Mouse (Mus musculus) C2C12 (cell line): ENCODE measurements around the gene Nog.

ENCODE experiments used
- CEBPB ChIP-seq: IDR thresholded peaks from one replicate; pipeline ENCODE4 v1.6.1; 2011; ENCODE audit warnings: low read depth, mild to moderate bottlenecking, control low read depth, moderate library complexity
- CTCF ChIP-seq: IDR thresholded peaks from one replicate; pipeline ENCODE4 v1.5.1; 2011; ENCODE audit not compliant: control insufficient read depth, insufficient read depth, insufficient read length
- FOSL1 ChIP-seq: IDR thresholded peaks from one replicate; pipeline ENCODE4 v1.8.0; 2011; ENCODE audit warnings: mild to moderate bottlenecking, low read length; ENCODE audit not compliant: poor library complexity, insufficient read depth, severe bottlenecking
- MAX ChIP-seq: IDR thresholded peaks from one replicate; pipeline ENCODE4 v1.6.1; 2011; ENCODE audit warnings: mild to moderate bottlenecking, control low read depth
- MYOD1 ChIP-seq: IDR thresholded peaks from one replicate; pipeline ENCODE4 v1.6.1; 2011; ENCODE audit warnings: low read depth; ENCODE audit not compliant: control insufficient read depth, insufficient read length
- MYOG ChIP-seq: IDR thresholded peaks from one replicate; pipeline ENCODE4 v1.6.1; 2011; ENCODE audit not compliant: control insufficient read depth, insufficient read length; ENCODE audit errors: extremely low read depth
- USF1 ChIP-seq: IDR thresholded peaks from one replicate; pipeline ENCODE4 v1.6.1; 2011; ENCODE audit warnings: low read depth, mild to moderate bottlenecking, control low read depth, moderate library complexity

DNA sequence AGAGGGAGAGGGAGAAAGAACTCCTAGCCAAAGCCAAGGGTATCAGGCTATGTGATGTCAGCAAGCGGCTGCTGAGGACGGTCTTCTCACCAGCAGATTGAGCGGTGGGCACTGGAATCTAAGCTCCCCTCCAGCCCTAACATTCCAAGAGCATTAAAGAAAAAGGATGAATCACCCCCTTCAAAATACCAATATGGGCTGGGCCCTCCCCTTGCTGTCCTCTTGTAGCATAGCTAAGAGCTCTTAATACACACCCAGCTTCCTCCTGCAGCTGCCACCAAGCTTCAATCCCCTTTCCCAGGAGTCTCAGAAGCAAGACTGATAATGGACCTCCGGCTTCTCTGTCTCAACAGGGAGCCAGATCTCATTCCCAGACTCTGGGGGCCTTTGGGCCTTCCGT, 4.6 kb downstream of the Nog start:
- TF ChIP-seq MAX (no peak), CTCF (no peak), USF1 (no peak), MYOD1 (peak; percentile 80), MYOG (no peak), CEBPB (no peak), FOSL1 (no peak)
